Mouse (Mus musculus): ENCODE data around the gene Slc17a2.

Slc17a2 gene

GRCm38 (mm10) chr13:23799405-23799804 lies 7.4 kb upstream of the Slc17a2 start:
- DNase-seq = no peak

DNA sequence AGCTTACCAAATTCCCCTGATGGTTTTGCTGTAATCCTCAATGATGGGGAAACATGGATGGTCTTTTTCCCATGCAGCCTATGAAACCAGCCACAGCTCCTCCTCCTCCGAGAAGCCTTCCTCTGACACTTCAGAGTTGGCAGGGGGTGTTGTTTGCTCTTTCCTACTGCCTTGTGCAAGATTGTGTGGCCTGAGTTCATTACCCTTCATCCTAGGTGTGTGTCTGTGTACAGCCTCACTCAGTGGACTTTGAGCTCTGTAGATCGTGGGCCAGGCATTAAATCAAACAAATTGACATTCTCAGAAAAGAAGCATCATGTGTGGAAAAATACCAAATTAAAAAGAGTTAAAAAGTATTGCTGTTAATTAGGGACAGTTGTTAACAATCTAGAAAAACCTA lies 2.3 kb upstream of the Slc17a2 start:
- no peak for DNase-seq

GRCm38 (mm10) chr13:23816148-23816547 lies 9.4 kb downstream of the Slc17a2 start:
- no peak for DNase-seq

GRCm38 (mm10) chr13:23820179-23820940 lies 13.6 kb downstream of the Slc17a2 start:
- no peak for DNase-seq

DNA sequence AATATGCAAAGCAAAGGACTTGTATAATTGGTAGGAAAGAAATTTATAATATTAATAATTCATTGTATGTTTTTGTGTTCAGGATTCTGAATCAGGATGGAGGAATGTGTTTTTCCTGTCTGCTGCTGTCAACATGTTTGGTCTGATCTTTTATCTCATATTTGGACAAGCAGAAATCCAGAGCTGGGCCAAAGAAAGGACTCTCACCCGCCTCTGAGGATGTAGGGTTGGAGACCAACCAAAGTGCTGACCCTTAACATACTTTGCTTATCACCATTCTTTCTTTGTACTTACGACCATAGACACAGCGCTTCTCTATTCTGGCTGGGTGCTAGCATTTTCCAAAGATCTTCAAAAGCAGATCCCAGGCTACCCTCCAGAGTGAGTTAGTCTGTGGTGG lies 15.4 kb downstream of the Slc17a2 start:
- DNase-seq = no peak

- no peak for DNase-seq
These were observed 19.8 kb downstream of the Slc17a2 start for GRCm38 (mm10) chr13:23826606-23827005.

DNA sequence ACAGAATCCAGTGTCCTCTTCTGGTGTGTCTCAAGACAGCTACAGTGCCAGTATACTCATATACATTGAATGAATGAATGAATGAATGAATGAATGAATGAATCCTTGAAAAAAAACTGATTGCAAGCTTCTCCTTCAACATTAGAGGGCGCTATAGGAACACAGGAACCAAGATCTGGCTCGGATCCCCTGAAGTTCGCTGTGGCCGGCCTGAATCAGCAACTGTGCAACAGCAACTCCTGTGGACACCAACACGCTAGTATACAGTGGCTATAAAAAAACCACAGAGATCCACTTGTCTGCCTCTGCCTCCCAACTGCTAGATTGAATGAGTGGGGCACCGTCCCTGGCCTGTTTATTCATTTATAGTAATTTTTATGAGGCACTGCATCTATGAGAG lies 26.3 kb downstream of the Slc17a2 start:
- peak; percentile 72 for DNase-seq

DNA sequence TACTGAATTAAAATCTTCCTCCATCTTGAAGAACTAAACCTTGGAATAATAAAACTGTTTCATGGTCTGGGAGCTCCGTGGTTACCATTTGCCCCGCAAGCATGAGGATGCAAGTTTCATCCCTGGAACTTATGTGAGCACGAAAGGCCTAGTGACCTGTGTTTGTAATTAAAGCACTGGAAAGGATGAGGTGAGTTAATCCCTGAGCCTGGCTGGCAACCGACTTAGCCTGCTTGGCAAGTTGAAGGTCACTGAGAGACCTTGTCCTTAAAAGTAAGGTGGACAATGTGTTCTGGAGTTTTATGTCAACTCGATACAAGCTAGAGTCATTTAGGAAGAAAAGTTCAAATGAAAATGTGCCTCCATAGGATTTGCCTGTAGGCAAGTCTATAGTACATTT lies 28.0 kb downstream of the Slc17a2 start:
- peak; percentile 79 for DNase-seq

GRCm38 (mm10) chr13:23836630-23837029 lies 29.8 kb downstream of the Slc17a2 start:
- peak; percentile 60 for DNase-seq

DNA sequence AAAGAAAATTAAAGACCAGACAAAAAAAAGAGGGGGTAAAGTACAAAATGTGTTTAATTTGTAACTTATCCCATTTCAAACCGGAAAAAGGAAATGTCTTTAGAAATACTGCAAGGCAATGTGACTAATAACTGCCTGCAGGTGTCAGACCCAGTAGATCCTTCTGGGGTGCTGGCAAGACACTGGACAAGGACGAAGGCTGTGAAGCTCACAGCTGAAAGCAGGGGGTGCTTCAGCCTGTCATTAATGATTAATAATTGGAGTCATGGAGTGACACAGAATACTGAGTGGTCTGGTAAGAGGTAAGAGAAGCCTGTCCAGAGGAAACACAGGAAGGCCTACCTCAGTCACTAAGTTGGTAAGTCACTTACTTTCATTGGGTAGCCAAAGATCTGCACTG lies 32.5 kb downstream of the Slc17a2 start, which contains the start of gene Slc17a3:
Gene Slc17a3, plus strand, starts transcription at position 127 of the 400 bp plus-strand sequence.
- DNase-seq = peak; percentile 92

- DNase-seq = no peak
These were observed 39.1 kb downstream of the Slc17a2 start for GRCm38 (mm10) chr13:23845851-23846250.

DNA sequence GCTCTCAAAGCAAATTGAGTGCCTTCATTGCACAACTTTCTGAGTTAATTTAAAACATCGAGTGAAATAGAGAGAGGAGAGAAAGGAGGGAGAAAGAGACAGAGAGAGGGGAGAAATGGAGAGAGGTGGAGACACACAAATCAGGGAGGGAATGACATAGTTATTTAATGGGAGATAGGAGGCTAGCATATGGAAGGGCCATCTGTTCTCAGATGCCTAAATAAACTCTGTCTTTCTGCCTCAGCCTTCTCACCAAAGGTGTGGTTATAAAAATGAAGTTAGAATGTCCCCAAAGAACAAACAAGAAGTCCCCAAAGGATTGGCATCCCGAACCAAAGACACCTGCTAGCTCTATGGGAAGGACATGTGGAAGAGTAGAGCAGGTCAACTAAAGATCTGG lies 42.5 kb downstream of the Slc17a2 start:
- DNase-seq = peak; percentile 1

DNA sequence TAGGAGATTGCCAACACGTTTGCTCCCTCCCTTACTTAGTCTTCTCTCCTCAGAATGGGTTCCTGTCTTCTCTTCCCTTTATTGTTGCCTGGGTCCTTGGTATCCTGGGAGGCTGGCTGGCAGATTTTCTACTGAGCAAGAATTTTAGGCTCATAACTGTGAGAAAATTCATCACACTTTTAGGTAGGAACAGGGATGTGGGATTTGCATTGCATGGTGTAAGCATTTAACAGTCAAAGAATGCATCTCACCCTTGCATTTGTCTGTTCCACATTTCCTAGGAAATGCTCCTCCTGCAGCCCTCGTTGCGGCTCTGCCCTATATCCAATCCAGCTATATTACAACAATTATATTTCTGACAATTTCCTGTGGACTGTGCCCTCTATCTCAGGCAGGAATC lies 49.6 kb downstream of the Slc17a2 start:
- DNase-seq = no peak

DNA sequence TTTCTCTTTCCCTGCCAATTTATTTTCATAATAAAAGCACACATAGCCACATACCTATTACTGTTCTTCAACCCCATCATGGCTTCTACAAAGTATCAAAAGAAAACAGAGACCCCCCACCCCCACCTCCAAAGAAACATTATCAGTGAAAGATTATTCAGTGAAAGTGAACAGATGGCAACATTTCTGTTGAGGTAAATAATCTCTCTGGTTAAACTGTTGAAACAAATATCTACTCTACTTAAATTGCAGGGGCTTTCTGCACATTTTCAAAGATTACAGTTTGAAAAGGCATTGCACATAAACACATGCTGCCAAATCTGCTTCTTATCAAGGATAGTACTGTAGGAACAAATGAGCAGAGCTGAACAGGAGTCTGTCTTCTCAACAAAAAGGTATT lies 55.0 kb downstream of the Slc17a2 start:
- no peak for DNase-seq

- DNase-seq = peak; percentile 59
These were observed 57.9 kb downstream of the Slc17a2 start for GRCm38 (mm10) chr13:23864711-23865110.

- DNase-seq = peak; percentile 57
These were observed 59.4 kb downstream of the Slc17a2 start for GRCm38 (mm10) chr13:23866086-23866710.

DNA sequence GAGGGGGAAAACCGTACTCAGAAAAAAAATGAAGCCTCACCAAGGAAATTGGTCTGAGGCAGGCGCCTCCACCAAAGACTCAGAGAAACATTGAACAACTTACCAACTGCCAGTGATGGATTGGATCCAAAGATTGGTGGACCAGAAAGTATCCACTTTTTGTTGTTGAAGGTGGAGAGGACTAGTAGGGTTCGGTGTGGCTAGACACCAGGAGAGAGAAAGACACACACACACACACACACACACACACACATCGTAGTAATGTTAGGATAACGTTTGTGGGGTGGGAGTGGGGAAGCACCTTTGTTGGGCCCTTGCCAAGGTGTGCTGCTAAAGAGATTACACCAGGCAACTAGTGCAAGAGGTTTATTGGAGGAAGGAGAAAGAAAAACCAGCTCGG lies 60.2 kb downstream of the Slc17a2 start:
- DNase-seq = peak; percentile 90

GRCm38 (mm10) chr13:23867405-23867804 lies 60.6 kb downstream of the Slc17a2 start, which contains the start of gene Slc17a1:
TSS of gene Slc17a1 (plus strand) at chr13:23867750.
- DNase-seq = peak; percentile 72

DNA sequence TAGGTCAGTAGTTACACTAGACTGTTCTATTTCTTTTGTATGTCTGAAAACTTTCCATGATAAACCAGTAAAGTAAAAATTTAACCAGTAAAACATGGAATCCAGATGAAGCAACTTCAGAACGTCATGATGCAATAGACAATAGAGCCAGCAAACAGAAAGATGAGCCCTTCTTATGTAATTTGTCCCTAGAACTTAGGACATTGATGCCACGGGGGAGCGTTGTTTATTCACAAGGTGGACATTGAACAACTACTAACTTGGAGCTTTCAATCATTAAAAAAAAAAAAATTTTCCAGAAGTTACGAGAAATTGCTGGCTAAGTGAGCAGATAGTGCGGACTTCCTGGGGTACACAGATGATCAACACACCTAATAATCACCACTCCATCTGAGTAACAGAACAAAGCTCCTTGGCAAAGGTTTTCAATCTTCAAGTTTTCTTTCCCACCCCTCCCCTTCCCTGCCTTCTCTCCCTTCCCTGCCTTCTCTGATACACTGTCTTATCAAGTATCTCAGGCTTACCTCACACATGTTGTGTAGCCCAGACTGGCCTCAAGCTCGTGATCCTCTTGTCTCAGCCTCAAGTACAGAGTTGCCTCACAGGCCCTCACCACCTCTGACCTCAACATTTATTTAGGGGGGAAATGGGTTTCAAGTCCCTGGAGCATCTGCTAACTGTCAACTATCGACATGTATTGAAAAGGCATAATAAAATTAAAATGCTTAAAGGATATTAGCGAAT lies 62.2 kb downstream of the Slc17a2 start:
- DNase-seq = peak; percentile 91

DNA sequence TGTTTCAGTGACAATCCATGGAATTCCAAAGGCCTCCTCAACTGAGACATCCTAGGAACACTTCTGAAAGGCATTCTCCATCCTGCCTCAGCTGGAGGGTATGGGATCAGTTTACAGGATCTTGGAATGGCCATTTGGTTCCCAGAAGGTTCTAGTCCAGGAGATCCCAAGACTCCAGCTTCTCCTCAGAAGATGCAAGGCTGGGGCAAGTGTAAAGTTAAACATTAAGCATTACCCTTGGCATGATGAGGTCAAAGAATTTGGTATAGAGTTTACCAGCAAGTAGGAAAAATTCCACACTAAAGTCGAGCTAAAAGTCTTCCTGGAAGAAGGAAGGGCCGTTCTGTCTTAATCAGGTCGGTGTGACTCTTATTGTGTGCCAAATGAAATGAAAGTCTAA lies 63.2 kb downstream of the Slc17a2 start:
- peak; percentile 86 for DNase-seq

- DNase-seq = peak; percentile 74
These were observed 66.3 kb downstream of the Slc17a2 start for GRCm38 (mm10) chr13:23873141-23873540.
